Mouse (Mus musculus) lung, adult 18-20 months (tissue): ENCODE measurements at regions not wholly inside any gene's neighbourhood (a gene's known extent, or its start where the extent isn't known, plus 50 kb on each side); places are given as distances from the start of the nearest gene placed in this dataset.
"Not testable (repeated sequence)": the region's sequence is repeated elsewhere in the genome, so short reads cannot be mapped to it uniquely, and the experiment has no call there.

Source experiments
- DNase-seq, 2 experiments: peaks; one replicate each; pipeline ENCODE4 v3.0.0; 2022; ENCODE audit warnings: mixed read lengths in 2 of 2

GRCm38 (mm10) chr15:96818435-96818834 lies 118.9 kb upstream of the Slc38a2 start:
- DNase-seq: no peak

DNA sequence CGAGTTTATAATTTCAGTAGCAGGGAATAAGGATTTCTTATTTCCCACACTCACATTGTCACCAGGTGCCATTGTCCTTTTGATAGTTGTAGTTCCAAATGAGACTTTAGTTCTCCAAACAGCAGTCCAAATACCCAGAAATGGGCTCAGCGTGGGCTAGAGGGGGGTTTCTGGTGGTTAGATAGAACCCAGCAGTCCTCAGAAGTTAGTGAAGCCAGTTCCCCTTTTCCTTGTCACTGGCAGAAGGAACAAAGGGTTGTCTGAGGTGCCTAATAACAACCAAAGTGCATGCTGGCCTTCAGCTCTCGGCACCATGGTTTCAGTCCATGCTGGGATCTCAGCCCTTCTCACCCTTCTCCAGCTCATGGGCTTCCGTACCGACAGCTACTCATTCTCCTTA lies 118.1 kb upstream of the Slc38a2 start:
- DNase-seq: no peak

- DNase-seq: no peak
Observed at GRCm38 (mm10) chr15:96816997-96817570, 117.6 kb upstream of the Slc38a2 start.

GRCm38 (mm10) chr15:96813472-96813871 lies 113.9 kb upstream of the Slc38a2 start:
- no peak for DNase-seq

DNA sequence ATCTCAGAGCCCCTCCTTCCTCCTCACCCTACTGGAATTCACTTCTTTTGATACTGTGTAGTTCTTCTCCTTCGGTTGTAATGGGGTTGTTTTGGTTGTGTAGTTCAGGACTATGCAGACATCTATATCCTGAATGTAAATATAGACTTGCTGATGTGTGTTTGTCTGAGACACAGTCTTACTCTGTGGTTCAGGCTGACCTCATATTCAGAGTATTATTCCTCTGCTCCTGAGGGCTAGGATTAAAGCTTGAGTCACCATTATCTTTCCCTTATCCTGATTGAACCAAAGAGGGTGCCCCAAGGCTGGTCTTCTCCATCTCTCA lies 103.2 kb upstream of the Slc38a2 start:
- DNase-seq: no peak

- DNase-seq: peak; percentile 64 to 74
Observed at GRCm38 (mm10) chr15:96802034-96802728, 102.7 kb upstream of the Slc38a2 start.

DNA sequence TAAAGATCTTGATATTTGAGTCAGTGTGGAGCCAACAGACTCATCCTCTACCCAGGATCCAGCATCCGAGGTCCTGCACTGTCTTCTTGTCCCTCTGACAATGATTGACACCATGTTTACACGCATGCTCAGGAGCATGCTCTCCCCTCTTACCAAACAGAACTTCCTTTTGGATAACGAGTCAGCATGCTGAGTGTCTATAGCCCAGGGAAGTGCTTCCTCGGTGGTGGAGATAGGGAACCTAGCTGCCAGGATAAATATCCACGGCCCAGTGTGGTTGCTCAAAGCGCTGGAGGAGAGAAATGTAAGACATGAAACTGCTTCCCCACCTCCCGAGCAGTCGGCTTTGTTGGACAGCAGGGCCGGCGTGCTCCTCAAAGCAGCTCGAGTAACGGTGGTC lies 99.7 kb upstream of the Slc38a2 start:
- DNase-seq: no peak

GRCm38 (mm10) chr15:96797615-96798270 lies 98.2 kb upstream of the Slc38a2 start:
- no peak for DNase-seq

DNA sequence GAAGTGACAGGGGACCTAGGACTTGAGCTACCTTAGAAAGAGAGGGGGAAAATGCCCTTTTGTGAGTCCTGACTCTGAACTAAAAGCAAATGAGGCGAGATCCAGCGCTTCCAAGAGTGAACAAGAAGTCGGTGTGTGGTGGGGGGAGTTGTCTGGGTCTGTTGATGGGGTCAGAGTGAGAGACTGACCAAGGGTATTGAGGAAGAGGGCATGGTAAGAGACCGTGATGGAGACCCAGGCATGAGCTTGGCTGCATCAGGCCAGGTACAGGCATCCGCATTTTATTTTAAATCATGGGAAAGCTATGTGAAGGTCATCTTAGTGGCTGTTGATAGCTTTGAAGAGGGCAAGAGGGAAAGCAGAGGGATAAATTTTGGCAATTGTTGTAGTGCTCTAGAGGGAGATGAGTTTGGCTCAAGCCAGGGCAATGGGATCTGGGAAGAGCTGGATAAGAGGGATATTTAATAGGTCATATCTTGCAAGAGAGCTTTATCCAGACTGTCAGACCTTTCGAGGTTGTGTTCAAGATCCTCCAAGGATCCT lies 94.7 kb upstream of the Slc38a2 start:
- DNase-seq: no peak

DNA sequence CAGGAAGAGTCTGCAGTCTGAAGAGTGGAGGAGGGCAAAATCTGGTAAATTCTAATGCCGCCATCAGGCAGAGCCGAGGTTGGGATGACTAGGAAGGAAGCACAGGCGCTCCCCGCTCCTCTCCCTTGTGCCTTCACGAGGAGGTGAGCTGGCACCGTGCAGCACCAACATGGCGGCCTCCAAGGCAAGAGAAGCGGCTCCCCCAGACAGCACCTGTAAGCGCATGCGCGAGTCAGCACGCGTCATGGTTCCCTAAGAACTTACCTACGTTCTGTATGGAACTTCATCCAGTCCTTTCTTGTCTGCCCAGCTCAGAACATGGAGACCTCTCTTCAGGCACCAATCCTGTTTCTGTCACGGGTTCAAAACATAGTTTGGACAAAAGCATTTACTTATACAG lies 93.7 kb upstream of the Slc38a2 start:
- DNase-seq: no peak

GRCm38 (mm10) chr15:96791306-96791705 lies 91.8 kb upstream of the Slc38a2 start:
- DNase-seq: no peak

DNA sequence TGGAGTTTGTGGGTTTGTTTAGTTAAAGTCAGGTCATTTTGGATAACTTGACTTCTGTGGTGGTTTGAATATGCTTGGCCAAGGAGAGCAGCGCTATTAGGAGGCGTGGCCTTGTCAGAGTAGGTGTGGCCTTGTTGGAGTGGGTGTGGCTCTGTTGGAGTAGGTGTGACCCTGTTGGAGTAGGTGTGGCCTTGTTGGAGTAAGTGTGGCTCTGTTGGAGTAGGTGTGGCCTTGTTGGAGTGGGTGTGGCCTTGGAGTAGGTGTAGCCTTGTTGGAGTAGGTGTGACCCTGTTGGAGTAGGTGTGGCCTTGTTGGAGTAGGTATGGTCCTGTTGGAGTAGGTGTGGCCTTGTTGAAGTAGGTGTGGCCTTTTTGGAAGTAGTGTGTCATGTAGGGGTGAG lies 88.4 kb upstream of the Slc38a2 start:
- not testable (repeated sequence) for DNase-seq

DNA sequence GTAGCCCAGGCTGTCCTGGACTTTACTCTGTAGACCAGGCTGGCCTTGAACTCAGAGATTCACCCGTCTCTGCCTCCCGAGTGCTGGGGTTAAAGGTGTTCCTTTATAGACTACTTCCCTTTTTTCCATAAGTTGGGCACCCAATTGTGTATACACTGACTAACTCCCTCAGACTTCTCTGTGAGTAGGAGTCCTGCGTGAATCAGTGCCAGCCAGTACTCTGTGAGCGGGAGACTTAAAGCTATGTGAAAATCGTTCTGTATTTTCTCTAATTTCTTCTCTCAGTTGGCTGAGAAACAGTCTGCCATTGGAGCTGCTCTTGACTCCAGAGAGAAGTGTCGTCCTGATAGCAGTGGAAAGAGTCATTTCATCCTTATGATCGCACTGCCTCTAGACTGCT lies 85.0 kb upstream of the Slc38a2 start:
- no peak for DNase-seq

DNA sequence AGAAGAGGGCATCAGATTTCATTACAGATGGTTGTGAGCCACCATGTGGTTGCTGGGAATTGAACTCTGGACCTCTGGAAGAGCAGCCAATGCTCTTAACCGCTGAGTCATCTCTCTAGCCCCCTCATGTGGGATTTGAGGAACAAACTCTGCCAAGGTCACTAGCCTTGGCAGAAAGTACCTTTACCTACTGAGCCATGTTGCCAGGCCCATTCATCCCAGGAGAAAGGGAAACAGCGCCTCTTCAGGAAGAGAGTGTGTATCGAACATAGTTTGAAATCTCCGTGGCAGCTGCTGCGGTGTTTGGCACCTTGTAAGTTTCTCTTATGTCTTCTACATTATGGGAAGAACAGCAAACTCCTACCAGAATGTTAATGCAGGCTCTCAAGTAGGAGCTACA lies 82.0 kb upstream of the Slc38a2 start:
- no peak for DNase-seq

GRCm38 (mm10) chr15:96780606-96781005 lies 81.1 kb upstream of the Slc38a2 start:
- DNase-seq: no peak

- peak in 1 of 2 experiments; percentile 50 for DNase-seq
Observed at GRCm38 (mm10) chr15:96779358-96779757, 79.8 kb upstream of the Slc38a2 start.

GRCm38 (mm10) chr15:96778321-96778926 lies 78.9 kb upstream of the Slc38a2 start:
- no peak for DNase-seq

GRCm38 (mm10) chr15:96776476-96777075 lies 77.0 kb upstream of the Slc38a2 start:
- no peak for DNase-seq

GRCm38 (mm10) chr15:96775129-96775528 lies 75.6 kb upstream of the Slc38a2 start:
- no peak for DNase-seq

DNA sequence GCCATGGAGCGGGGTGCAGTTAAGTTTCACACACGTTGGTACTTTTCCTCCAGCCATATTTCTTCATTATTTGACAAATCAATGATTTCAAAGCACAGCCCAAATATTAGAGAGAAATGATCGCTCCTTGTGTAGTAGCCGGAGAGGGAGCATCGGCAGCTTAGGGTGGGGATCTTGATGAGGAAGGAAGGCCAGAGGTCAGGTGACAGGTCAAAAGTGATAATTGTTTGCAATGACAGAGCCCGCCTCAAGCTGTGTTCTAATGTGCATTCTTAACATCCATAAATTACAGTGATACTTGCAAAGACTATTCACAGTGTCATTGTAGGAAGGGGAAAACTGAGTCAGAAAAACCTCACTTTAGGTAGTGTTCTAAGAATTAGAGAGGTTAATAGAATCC lies 75.1 kb upstream of the Slc38a2 start:
- DNase-seq: no peak

GRCm38 (mm10) chr15:96773656-96774055 lies 74.1 kb upstream of the Slc38a2 start:
- peak in 1 of 2 experiments; percentile 17 for DNase-seq

GRCm38 (mm10) chr15:96772701-96773100 lies 73.2 kb upstream of the Slc38a2 start:
- no peak for DNase-seq

DNA sequence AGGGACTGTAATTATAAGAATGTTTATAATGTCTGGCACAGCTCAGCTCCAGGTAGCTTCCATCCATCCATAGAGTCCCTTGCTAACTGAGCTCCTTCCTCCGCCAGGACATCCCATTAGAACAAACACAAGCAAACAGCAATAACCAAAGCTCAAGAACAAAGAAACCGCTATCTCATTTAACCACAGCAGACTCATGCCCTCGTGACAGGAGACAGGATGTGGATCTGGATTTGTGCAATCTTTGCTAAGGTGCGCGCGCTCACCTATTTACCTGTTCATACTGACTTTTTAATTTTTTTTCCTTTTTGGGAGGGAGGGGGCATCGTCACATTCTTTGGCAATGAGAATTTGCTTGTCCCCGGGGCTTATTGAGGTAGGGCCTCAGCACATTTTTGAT lies 71.3 kb upstream of the Slc38a2 start:
- DNase-seq: no peak
